Mouse (Mus musculus): ENCODE measurements at regions not wholly inside any gene's neighbourhood (a gene's known extent, or its start where the extent isn't known, plus 50 kb on each side); places are given as distances from the start of the nearest gene placed in this dataset.

DNA sequence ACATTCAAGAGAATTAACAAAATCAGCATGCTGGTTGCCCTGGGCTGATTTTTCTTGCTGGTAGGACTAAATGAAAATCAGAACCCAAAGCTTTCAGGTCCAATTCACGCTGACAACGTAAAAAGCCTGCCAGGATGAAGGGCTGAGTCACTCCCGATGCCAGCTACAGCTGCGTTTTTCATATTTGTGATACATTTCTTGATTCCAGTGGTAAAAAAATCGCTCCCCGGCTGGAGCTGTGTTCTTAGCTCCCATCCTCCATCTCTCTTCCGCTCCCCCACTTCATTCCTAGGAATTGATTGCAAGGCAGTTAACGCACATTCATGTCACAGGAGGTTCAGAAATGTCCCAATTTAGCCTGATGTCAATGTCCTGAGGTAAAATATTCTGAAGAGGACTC, 78.6 kb upstream of the Cand1 start:
- no peak for DNase-seq
- H3K4me3 ChIP-seq (replicated peaks; ENCODE audit: extremely low read depth, low read depth, low read length), result no peak overlapping the region
- no peaks in the 10 kb centered on the region for H3K4me1 ChIP-seq (ENCODE audit: control insufficient read depth, insufficient read depth, low read length)
- WGBS, result 82% methylated on average over 8 of the region's 8 CpGs
- no peak for TF ChIP-seq POLR2A (IDR thresholded peaks at IDR 0.05; ENCODE audit: borderline replicate concordance, extremely low read depth, low read depth, low read length)
- TF ChIP-seq CTCF (IDR thresholded peaks at IDR 0.05; ENCODE audit: insufficient read depth, low read length), result no peak

DNA sequence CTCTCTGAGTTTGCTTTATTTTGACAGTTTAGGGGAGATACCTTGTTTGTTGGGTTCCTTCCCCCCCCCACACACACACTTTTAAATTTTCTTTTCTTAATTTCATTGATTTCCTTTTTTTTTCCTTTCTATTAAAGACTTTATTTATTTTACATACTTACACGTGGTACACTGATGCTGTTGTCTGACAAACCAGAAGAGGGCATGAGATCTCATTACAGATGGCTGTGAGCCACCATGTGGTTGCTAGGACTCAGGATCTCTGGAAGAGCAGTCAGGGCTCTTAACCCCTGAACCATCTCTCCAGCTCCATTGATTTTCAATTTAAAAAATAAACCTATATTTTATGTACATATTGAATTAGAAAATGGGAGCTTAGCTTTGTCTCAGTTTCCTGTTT, 71.7 kb upstream of the Cand1 start:
- no peak for TF ChIP-seq CTCF (IDR thresholded peaks at IDR 0.05; ENCODE audit: insufficient read depth, low read length)
- no peak for TF ChIP-seq POLR2A (IDR thresholded peaks at IDR 0.05; ENCODE audit: borderline replicate concordance, extremely low read depth, low read depth, low read length)
- no peak for DNase-seq
- Histone ChIP-seq H3K4me1 (ENCODE audit: control insufficient read depth, insufficient read depth, low read length) (no peaks in the 10 kb centered on the region), H3K4me3 (replicated peaks; ENCODE audit: extremely low read depth, low read depth, low read length) (no peak overlapping the region)
- 20% methylated on average over 1 of the region's 1 CpGs for WGBS

DNA sequence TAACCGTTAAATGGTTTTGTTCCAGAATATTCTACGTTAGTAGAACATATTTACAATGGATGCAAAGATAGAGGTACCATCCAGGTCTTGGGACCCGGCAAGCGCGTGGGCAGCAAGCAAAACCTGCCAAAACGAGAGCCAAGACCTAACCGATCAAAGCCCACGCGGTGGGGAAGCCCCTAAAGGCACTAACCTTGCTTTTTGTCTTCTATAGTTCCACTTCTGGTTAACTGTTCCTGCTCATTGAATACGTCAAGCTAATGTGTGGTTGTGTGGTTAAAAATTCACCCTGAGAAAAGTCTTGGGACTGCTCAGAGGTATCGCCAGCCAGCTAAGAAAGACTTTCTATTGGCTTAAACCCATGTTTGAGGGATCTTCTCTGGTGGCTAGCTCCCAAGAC, 55.9 kb upstream of the Cand1 start:
- 87% methylated on average over 11 of the region's 11 CpGs for WGBS
- no peak for TF ChIP-seq CTCF (IDR thresholded peaks at IDR 0.05; ENCODE audit: insufficient read depth, low read length)
- no peak for TF ChIP-seq POLR2A (IDR thresholded peaks at IDR 0.05; ENCODE audit: borderline replicate concordance, extremely low read depth, low read depth, low read length)
- DNase-seq, result no peak
- Histone ChIP-seq H3K4me1 (ENCODE audit: control insufficient read depth, insufficient read depth, low read length) (no peaks in the 10 kb centered on the region), H3K4me3 (replicated peaks; ENCODE audit: extremely low read depth, low read depth, low read length) (no peak overlapping the region)

DNA sequence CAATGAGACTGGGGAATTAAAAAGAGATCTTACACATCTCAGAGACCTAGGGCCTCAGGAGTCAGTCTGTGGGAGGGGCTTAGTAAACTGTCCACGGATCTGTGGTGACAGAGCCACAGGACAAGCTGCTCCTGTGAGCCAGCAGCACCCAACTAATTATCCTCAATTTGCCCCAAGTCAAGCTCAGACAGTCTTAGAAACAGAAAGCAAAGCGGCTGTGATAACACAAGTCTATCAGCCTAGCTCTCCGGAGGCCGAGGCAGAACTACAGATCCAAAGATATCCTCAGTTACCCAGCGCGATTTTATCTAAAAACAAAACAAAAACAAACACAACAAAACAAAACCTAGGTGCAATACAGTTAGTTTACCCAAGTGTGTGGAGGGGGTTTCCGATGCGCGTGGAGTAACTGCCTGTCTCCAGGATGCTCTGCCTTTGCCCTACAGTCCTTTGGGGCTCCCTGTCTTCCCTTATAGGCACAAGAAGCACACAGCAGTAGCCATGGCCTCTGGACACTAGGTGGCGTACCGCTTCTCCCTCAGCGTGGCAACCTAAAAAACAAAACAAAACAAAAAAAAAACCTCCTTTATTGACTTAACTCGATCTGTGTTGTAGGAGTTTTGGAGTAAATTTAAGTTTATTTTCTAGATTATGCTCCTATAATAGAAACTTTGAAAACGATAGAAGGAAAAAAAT, 54.7 kb upstream of the Cand1 start:
- Histone ChIP-seq H3K4me1 (ENCODE audit: control insufficient read depth, insufficient read depth, low read length) (no peaks in the 10 kb centered on the region), H3K4me3 (replicated peaks; ENCODE audit: extremely low read depth, low read depth, low read length) (no peak overlapping the region)
- WGBS, result 45% methylated on average over 14 of the region's 14 CpGs
- TF ChIP-seq CTCF (IDR thresholded peaks at IDR 0.05; ENCODE audit: insufficient read depth, low read length) (peak; percentile 59; the same call in 1 of the 2 replicates), POLR2A (IDR thresholded peaks at IDR 0.05; ENCODE audit: borderline replicate concordance, extremely low read depth, low read depth, low read length) (no peak)
- no peak for DNase-seq

DNA sequence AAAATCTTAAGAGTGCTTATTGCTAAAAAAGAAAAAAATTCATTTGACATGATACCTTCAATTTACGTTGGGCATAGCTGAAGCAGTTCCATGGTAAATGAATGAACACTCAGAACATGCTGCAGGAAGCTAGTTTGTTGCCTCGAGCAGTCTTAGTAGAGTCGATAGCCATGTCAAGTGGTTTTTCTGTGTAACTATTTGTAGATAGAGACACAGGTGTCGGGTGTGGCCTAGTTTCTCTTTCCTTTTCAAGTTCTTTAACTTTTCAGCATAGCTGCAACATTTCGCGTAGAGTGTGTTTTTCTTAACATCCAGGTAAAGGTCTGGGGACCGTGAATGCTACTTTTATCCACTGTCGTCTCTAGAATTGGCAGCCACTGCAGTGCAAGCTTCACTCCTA, 53.5 kb upstream of the Cand1 start:
- H3K4me1 ChIP-seq (ENCODE audit: control insufficient read depth, insufficient read depth, low read length), result no peaks in the 10 kb centered on the region
- 75% methylated on average over 8 of the region's 8 CpGs for WGBS
- no peak for TF ChIP-seq CTCF (IDR thresholded peaks at IDR 0.05; ENCODE audit: insufficient read depth, low read length)
- no peak for TF ChIP-seq POLR2A (IDR thresholded peaks at IDR 0.05; ENCODE audit: borderline replicate concordance, extremely low read depth, low read depth, low read length)
- H3K4me3 ChIP-seq (replicated peaks; ENCODE audit: extremely low read depth, low read depth, low read length), result no peak overlapping the region
- DNase-seq, result no peak

All from lung, adult 2 months (tissue).